Mouse (Mus musculus): ENCODE data around the gene Slc17a9. TPM values are rescaled to one million over a fixed set of nuclear protein-coding genes. Genes with fewer than 3 reads are reported as not detected.

The Slc17a9 gene
- total and polyA plus RNA-seq, 3 experiments, result 0.26 to 1.2 TPM; not detected in 1

DNA sequence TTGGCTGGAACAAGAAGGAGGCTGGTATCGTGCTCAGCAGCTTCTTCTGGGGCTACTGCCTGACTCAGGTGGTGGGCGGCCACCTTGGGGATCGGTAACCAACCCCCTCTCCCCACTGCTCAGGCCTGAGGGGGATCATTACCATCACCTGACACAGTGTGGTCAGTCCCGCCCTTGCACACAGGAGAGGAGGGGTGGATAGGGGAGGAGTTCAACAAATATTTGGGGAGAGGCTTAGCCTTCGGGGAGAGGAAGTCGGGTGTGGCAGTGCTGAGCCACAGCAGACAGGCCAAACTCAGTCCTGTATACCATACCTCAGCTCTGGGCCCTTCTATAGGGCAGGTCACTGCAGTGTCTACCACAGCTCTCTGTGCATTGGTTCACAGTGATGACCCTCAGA is 6.9 kb downstream of the Slc17a9 start:
- TF ChIP-seq GATA1 (IDR thresholded peaks at IDR 0.05; ENCODE audit: borderline replicate concordance, low read length), result no peak
- TF ChIP-seq CTCF (IDR thresholded peaks at IDR 0.05; ENCODE audit: low read depth, low read length), result no peak
- TF ChIP-seq POLR2AphosphoS5 (IDR thresholded peaks at IDR 0.05; ENCODE audit: insufficient replicate concordance, low read depth, low read length), result no peak
- no peak for TF ChIP-seq GATA2 (IDR thresholded peaks at IDR 0.05; ENCODE audit: borderline replicate concordance, low read depth, low read length)
- TF ChIP-seq TAL1 (conservative IDR thresholded peaks at IDR 0.05; ENCODE audit: low read depth, low read length), result no peak
- no peaks in the 10 kb centered on the region for H3K36me3 ChIP-seq (replicated peaks)
- no peak for DNase-seq (ENCODE audit: low spot score)
- H3K4me3 ChIP-seq (ENCODE audit: low read depth, low read length), result no peak overlapping the region
- H3K4me1 ChIP-seq (ENCODE audit: insufficient read depth, low read depth, low read length), result peaks cover 21% of the 10 kb centered on the region
- peaks cover 71% of the 10 kb centered on the region for H3K27me3 ChIP-seq (ENCODE audit: insufficient read depth, low read length)
- no peak; the same call in 1 of the 2 replicates for ATAC-seq (ENCODE audit: extremely low read depth, insufficient number of reproducible peaks, low FRiP score, poor library complexity, severe bottlenecking)
- no peaks in the 10 kb centered on the region for H3K9me3 ChIP-seq (replicated peaks)

DNA sequence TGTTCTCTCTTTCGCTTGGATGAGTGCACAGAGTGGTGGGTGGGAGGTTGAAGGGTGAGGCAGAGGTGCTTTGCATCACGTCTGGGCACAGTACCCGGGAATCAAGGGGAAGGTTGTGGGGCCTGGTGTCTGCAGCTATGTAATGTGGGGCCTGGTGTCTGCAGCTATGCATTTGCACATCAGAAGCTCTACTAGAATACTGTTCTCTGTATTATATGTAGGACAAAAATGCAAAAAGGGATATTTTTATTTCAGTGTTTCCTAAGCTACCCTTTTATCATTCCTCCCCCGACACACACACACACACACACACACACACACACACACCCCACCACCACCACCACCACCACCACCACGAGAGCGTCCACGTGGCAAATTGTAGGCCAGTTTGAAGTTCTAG is 10.2 kb downstream of the Slc17a9 start:
- peaks cover 74% of the 10 kb centered on the region for H3K27me3 ChIP-seq (ENCODE audit: insufficient read depth, low read length)
- no peaks in the 10 kb centered on the region for H3K36me3 ChIP-seq (replicated peaks)
- no peak for ATAC-seq (ENCODE audit: extremely low read depth, insufficient number of reproducible peaks, low FRiP score, poor library complexity, severe bottlenecking)

GRCm38 (mm10) chr2:180737984-180738383 is 12.9 kb downstream of the Slc17a9 start:
- Histone ChIP-seq H3K9me3 (replicated peaks) (no peaks in the 10 kb centered on the region), H3K4me1 (ENCODE audit: insufficient read depth, low read depth, low read length) (no peaks in the 10 kb centered on the region), H3K4me3 (ENCODE audit: low read depth, low read length) (no peak overlapping the region), H3K27me3 (ENCODE audit: insufficient read depth, low read length) (peaks cover 72% of the 10 kb centered on the region), H3K36me3 (replicated peaks) (no peaks in the 10 kb centered on the region)
- DNase-seq (ENCODE audit: low spot score), result no peak
- ATAC-seq (ENCODE audit: extremely low read depth, insufficient number of reproducible peaks, low FRiP score, poor library complexity, severe bottlenecking), result no peak
- TF ChIP-seq CTCF (IDR thresholded peaks at IDR 0.05; ENCODE audit: low read depth, low read length) (no peak), TAL1 (conservative IDR thresholded peaks at IDR 0.05; ENCODE audit: low read depth, low read length) (no peak), GATA1 (IDR thresholded peaks at IDR 0.05; ENCODE audit: borderline replicate concordance, low read length) (no peak), GATA2 (IDR thresholded peaks at IDR 0.05; ENCODE audit: borderline replicate concordance, low read depth, low read length) (no peak), POLR2AphosphoS5 (IDR thresholded peaks at IDR 0.05; ENCODE audit: insufficient replicate concordance, low read depth, low read length) (no peak)

More for the DNA sequence above, 10.2 kb downstream of the Slc17a9 start:
- peaks cover 8% of the 10 kb centered on the region for H3K4me1 ChIP-seq (ENCODE audit: insufficient read depth, low read depth, low read length)
- H3K9me3 ChIP-seq (replicated peaks), result no peaks in the 10 kb centered on the region
- no peak for DNase-seq (ENCODE audit: low spot score)
- no peak for TF ChIP-seq TAL1 (conservative IDR thresholded peaks at IDR 0.05; ENCODE audit: low read depth, low read length)
- no peak for TF ChIP-seq CTCF (IDR thresholded peaks at IDR 0.05; ENCODE audit: low read depth, low read length)
- no peak for TF ChIP-seq GATA1 (IDR thresholded peaks at IDR 0.05; ENCODE audit: borderline replicate concordance, low read length)
- TF ChIP-seq GATA2 (IDR thresholded peaks at IDR 0.05; ENCODE audit: borderline replicate concordance, low read depth, low read length), result no peak
- no peak for TF ChIP-seq POLR2AphosphoS5 (IDR thresholded peaks at IDR 0.05; ENCODE audit: insufficient replicate concordance, low read depth, low read length)
- H3K4me3 ChIP-seq (ENCODE audit: low read depth, low read length), result no peak overlapping the region

GRCm38 (mm10) chr2:180740349-180740748 is 15.3 kb downstream of the Slc17a9 start:
- no peaks in the 10 kb centered on the region for H3K36me3 ChIP-seq (replicated peaks)
- ATAC-seq (ENCODE audit: extremely low read depth, insufficient number of reproducible peaks, low FRiP score, poor library complexity, severe bottlenecking), result no peak
- H3K4me1 ChIP-seq (ENCODE audit: insufficient read depth, low read depth, low read length), result peaks cover 2% of the 10 kb centered on the region
- no peaks in the 10 kb centered on the region for H3K9me3 ChIP-seq (replicated peaks)
- peaks cover 58% of the 10 kb centered on the region for H3K27me3 ChIP-seq (ENCODE audit: insufficient read depth, low read length)
- TF ChIP-seq GATA2 (IDR thresholded peaks at IDR 0.05; ENCODE audit: borderline replicate concordance, low read depth, low read length), result no peak
- no peak for DNase-seq (ENCODE audit: low spot score)
- no peak overlapping the region for H3K4me3 ChIP-seq (ENCODE audit: low read depth, low read length)

DNA sequence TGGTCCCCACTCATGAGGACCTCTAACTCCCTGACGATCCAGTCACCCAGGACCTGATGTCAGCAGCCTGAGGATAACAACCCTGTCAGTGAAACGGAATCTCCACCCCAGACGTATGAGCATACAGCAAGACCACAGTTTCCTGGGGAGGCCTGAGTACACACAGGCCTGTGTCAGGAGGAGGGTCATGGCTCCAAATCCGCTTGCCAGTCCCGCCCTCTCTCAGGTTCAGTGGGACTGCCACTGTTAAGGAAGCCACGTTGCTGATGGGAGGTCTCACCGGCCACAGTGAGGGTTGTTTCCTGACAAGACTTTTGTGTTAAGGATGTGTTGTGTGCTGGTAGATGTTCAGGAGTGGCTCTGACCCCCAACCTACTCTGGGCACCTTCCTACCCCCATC is 16.4 kb downstream of the Slc17a9 start:
- TF ChIP-seq POLR2AphosphoS5 (IDR thresholded peaks at IDR 0.05; ENCODE audit: insufficient replicate concordance, low read depth, low read length) (no peak), GATA1 (IDR thresholded peaks at IDR 0.05; ENCODE audit: borderline replicate concordance, low read length) (no peak), CTCF (IDR thresholded peaks at IDR 0.05; ENCODE audit: low read depth, low read length) (no peak), TAL1 (conservative IDR thresholded peaks at IDR 0.05; ENCODE audit: low read depth, low read length) (no peak), GATA2 (IDR thresholded peaks at IDR 0.05; ENCODE audit: borderline replicate concordance, low read depth, low read length) (no peak)
- ATAC-seq (ENCODE audit: extremely low read depth, insufficient number of reproducible peaks, low FRiP score, poor library complexity, severe bottlenecking), result no peak
- Histone ChIP-seq H3K36me3 (replicated peaks) (no peaks in the 10 kb centered on the region), H3K4me3 (ENCODE audit: low read depth, low read length) (no peak overlapping the region), H3K27me3 (ENCODE audit: insufficient read depth, low read length) (peaks cover 50% of the 10 kb centered on the region), H3K9me3 (replicated peaks) (no peaks in the 10 kb centered on the region), H3K4me1 (ENCODE audit: insufficient read depth, low read depth, low read length) (peaks cover 2% of the 10 kb centered on the region)
- DNase-seq (ENCODE audit: low spot score), result no peak

- H3K27me3 ChIP-seq (ENCODE audit: insufficient read depth, low read length), result peaks cover 36% of the 10 kb centered on the region
- H3K36me3 ChIP-seq (replicated peaks), result no peaks in the 10 kb centered on the region
- no peak overlapping the region for H3K4me3 ChIP-seq (ENCODE audit: low read depth, low read length)
- ATAC-seq (ENCODE audit: extremely low read depth, insufficient number of reproducible peaks, low FRiP score, poor library complexity, severe bottlenecking) (no peak), DNase-seq (ENCODE audit: low spot score) (no peak)
- no peaks in the 10 kb centered on the region for H3K9me3 ChIP-seq (replicated peaks)
- TF ChIP-seq GATA1 (IDR thresholded peaks at IDR 0.05; ENCODE audit: borderline replicate concordance, low read length), result no peak
- TF ChIP-seq CTCF (IDR thresholded peaks at IDR 0.05; ENCODE audit: low read depth, low read length), result no peak
- no peak for TF ChIP-seq POLR2AphosphoS5 (IDR thresholded peaks at IDR 0.05; ENCODE audit: insufficient replicate concordance, low read depth, low read length)
- no peak for TF ChIP-seq TAL1 (conservative IDR thresholded peaks at IDR 0.05; ENCODE audit: low read depth, low read length)
- TF ChIP-seq GATA2 (IDR thresholded peaks at IDR 0.05; ENCODE audit: borderline replicate concordance, low read depth, low read length), result no peak
- H3K4me1 ChIP-seq (ENCODE audit: insufficient read depth, low read depth, low read length), result peaks cover 2% of the 10 kb centered on the region
Observed at GRCm38 (mm10) chr2:180742820-180743219, 17.8 kb downstream of the Slc17a9 start.

- TF ChIP-seq POLR2AphosphoS5 (IDR thresholded peaks at IDR 0.05; ENCODE audit: insufficient replicate concordance, low read depth, low read length) (no peak), CTCF (IDR thresholded peaks at IDR 0.05; ENCODE audit: low read depth, low read length) (no peak), GATA2 (IDR thresholded peaks at IDR 0.05; ENCODE audit: borderline replicate concordance, low read depth, low read length) (no peak), TAL1 (conservative IDR thresholded peaks at IDR 0.05; ENCODE audit: low read depth, low read length) (no peak), GATA1 (IDR thresholded peaks at IDR 0.05; ENCODE audit: borderline replicate concordance, low read length) (no peak)
- Histone ChIP-seq H3K27me3 (ENCODE audit: insufficient read depth, low read length) (peaks cover 36% of the 10 kb centered on the region), H3K4me3 (ENCODE audit: low read depth, low read length) (no peak overlapping the region), H3K9me3 (replicated peaks) (no peaks in the 10 kb centered on the region), H3K36me3 (replicated peaks) (no peaks in the 10 kb centered on the region), H3K4me1 (ENCODE audit: insufficient read depth, low read depth, low read length) (peaks cover 2% of the 10 kb centered on the region)
- ATAC-seq (ENCODE audit: extremely low read depth, insufficient number of reproducible peaks, low FRiP score, poor library complexity, severe bottlenecking) (no peak), DNase-seq (ENCODE audit: low spot score) (no peak)
Observed at GRCm38 (mm10) chr2:180743321-180743720, 18.3 kb downstream of the Slc17a9 start.

All from G1E (cell line).